Mouse (Mus musculus) gastrocnemius, postnatal 4 days (tissue): ENCODE data around the gene Ccdc105. TPM values are rescaled to one million over a fixed set of nuclear protein-coding genes. Genes with fewer than 3 reads are reported as not detected.

Source experiments
- DNase-seq, 2 experiments: peaks; one replicate each; pipeline ENCODE4 v3.0.0; 2021 to 2022; ENCODE audit warnings: low spot score in 2 of 2, mixed read lengths in 2 of 2
- total RNA-seq, 2 experiments: library from RNA; stranded (reverse); gene quantifications; 2 replicates each; pipeline ENCODE4 v1.2.3; 2021

The Ccdc105 gene
- total RNA-seq, 2 experiments from 2014 or later: not detected

DNA sequence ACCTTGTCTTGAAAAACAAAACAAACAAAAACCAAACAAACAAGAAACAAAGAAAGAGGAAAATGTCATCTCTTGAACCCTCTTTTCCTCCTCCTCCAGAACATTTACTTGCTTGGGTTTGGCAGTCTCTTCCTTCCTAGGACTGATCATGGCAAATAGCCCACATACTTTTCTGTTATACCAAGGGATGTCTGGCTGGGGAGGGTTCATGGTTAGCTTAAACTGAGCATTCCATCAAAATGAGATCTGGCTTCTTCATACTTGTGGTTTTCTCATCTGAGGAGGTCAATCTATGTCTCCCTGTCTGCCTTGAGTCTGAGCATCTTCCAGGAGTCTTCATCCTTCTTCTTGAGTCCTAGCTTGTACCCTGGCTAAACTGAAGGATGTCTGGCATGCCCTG, 36.6 kb downstream of the Ccdc105 start:
- DNase-seq: no peak

DNA sequence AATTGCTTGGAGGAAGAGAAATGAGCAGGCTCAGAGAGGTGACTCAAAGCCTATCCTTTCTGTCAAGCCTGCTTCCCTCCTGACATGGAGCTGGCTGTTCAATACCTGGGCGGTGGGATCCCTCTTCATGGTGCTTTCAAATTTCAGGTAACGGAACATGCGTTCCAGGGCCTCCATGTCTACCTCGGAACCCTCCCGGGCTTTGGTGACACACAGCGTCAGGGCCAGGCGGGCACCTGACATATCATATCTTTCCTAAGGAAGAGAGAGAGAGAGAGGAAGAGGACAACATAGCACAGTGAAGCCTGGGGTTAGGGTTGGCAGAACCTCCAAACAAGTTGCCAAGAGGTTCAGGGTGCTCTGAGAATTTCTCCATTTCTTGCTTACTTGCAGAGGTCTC, 37.7 kb downstream of the Ccdc105 start:
- DNase-seq: no peak

GRCm38 (mm10) chr10:78714129-78714528, 38.7 kb downstream of the Ccdc105 start:
- no peak for DNase-seq

GRCm38 (mm10) chr10:78710706-78711105, 42.2 kb downstream of the Ccdc105 start:
- DNase-seq: no peak

GRCm38 (mm10) chr10:78700881-78701280, 52.0 kb downstream of the Ccdc105 start:
- no peak for DNase-seq

Other genes with a start within 250 kb of the Ccdc105 start
- gene Olfr1358, start 235.6 kb downstream of the Ccdc105 start, total RNA-seq: not detected
- 10 to 100 TPM; 27.9 to 40.1 TPM for gene Ilvbl, start 178.7 kb downstream of the Ccdc105 start, total RNA-seq
- gene Syde1, start 161.1 kb downstream of the Ccdc105 start, total RNA-seq: 10 to 100 TPM; 19.6 to 20.9 TPM
- gene Olfr1357, start 135.0 kb downstream of the Ccdc105 start, total RNA-seq: not detected
- not detected for gene Casp14, start 34.8 kb downstream of the Ccdc105 start, total RNA-seq
- under 1 TPM; 0.21 to 0.69 TPM for gene Slc1a6, start 27.4 kb upstream of the Ccdc105 start, total RNA-seq
- not detected for gene Olfr1356, start 99.1 kb upstream of the Ccdc105 start, total RNA-seq
- not detected for gene Olfr1355, start 122.5 kb upstream of the Ccdc105 start, total RNA-seq
- not detected for gene Olfr1354, start 160.1 kb upstream of the Ccdc105 start, total RNA-seq
- not detected for gene Olfr8, start 197.6 kb upstream of the Ccdc105 start, total RNA-seq
- not detected for gene Olfr1353, start 210.2 kb upstream of the Ccdc105 start, total RNA-seq
- gene Olfr1352, start 228.0 kb upstream of the Ccdc105 start, total RNA-seq: not detected